Mouse (Mus musculus) erythroblast, embryonic 14.5 days (primary cell): ENCODE measurements around the gene Reep1. TPM values are rescaled to one million over a fixed set of nuclear protein-coding genes. Genes with fewer than 3 reads are reported as not detected.

ENCODE experiments used
- H3K27me3 ChIP-seq: 2 replicates; pipeline ENCODE4 v1.6.1; 2012; ENCODE audit warnings: inconsistent platforms; ENCODE audit not compliant: control insufficient read depth
- H3K36me3 ChIP-seq: 2 replicates; pipeline ENCODE4 v1.6.1; 2012; ENCODE audit warnings: mild to moderate bottlenecking, inconsistent platforms; ENCODE audit not compliant: control insufficient read depth
- H3K4me1 ChIP-seq: 2 replicates; pipeline ENCODE4 v1.6.1; 2012; ENCODE audit warnings: inconsistent platforms; ENCODE audit not compliant: control insufficient read depth
- H3K4me3 ChIP-seq: replicated peaks from 2 replicates; pipeline ENCODE3; 2012; ENCODE audit warnings: moderate library complexity, mild to moderate bottlenecking, inconsistent platforms
- H3K9me3 ChIP-seq: 2 replicates; pipeline ENCODE4 v1.6.1; 2012; ENCODE audit warnings: low read length, inconsistent platforms, mixed read lengths; ENCODE audit not compliant: control insufficient read depth
- GATA1 ChIP-seq: IDR thresholded peaks from 2 replicates; pipeline ENCODE4 v1.6.1; 2012; ENCODE audit warnings: low read length, inconsistent platforms, mixed read lengths
- TAL1 ChIP-seq: IDR thresholded peaks from 3 replicates; pipeline ENCODE4 v1.6.1; 2012; ENCODE audit warnings: low read length, inconsistent platforms, mixed read lengths
- polyA plus RNA-seq: library from polyadenylated mRNA; stranded (reverse); fragments of >175 nt; gene quantifications from 2 replicates; pipeline ENCODE4 v1.2.3, GENCODE M21; 2012

Gene Reep1
- polyA plus RNA-seq, 1 experiment: not detected

DNA sequence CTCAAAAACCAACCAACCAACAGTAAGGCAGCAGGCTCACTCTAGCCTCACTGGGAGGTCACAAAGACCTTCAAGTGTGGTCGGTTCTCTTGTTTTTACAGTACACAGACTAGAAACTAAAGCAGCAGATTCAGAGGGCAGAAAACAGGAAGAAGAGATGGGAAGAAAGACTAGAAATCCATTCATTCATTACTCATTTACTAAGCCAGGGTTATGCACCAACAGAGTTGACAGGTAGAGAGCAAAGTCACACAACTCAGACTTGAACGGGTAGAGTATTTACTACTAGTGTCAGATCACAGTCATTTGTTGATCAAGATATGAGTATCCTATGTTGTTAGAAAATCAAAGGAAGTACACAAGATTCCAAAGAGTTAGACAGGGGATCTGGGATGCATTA is 105.5 kb downstream of the Reep1 start:
- no peaks in the 10 kb centered on the region for H3K9me3 ChIP-seq
- H3K4me3 ChIP-seq: no peak overlapping the region
- TF ChIP-seq TAL1 (no peak), GATA1 (no peak)
- H3K4me1 ChIP-seq: peaks cover 12% of the 10 kb centered on the region
- H3K27me3 ChIP-seq: no peaks in the 10 kb centered on the region
- peaks cover 73% of the 10 kb centered on the region for H3K36me3 ChIP-seq

DNA sequence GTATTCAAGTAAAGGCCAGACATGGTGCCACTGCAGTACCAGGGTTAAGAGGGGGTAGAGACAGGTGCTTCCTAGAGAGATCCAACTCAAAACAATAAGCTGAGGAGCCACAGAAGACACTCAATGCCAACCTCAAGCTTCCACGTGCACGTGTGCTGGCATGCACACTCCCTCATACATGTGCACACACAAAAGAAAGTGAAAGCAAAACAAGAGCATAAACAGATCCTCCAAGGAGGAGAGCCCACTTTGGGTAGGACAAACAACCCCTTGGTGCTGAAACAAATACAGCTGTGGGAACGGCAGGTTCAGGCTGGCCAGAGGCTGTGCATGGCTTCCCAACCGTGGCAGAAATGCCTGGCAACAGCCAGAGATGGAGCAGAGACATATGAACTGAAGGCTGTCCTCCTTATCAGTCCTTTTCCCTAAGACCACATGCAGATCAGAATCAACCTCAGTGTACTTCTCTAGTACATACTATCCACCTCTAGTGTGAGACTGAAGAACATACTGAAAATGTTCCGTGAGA is 112.5 kb downstream of the Reep1 start:
- Histone ChIP-seq H3K9me3 (no peaks in the 10 kb centered on the region), H3K27me3 (no peaks in the 10 kb centered on the region), H3K4me3 (no peak overlapping the region), H3K4me1 (peaks cover 54% of the 10 kb centered on the region), H3K36me3 (peaks cover 52% of the 10 kb centered on the region)
- TF ChIP-seq GATA1 (no peak), TAL1 (no peak)

DNA sequence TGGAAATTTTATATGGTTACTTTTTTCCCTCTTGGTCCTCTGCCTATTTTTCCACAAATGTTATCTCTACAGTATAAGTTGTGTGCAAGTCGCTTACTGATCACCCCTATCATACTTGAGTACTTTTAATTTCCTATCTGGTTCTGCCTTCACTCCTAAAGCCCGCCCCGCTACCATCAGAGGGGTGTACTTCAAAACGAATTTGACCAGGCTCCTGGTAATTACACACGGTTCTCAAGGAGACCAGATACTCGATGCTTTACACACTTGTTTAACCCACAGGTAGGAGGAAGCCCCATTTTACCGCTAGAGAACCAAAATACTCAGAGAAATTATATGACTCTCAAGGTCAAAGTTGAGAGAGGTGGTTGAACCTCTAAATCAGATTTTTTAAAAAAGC is 115.7 kb downstream of the Reep1 start:
- Histone ChIP-seq H3K4me3 (peak overlapping the region; percentile 70), H3K9me3 (no peaks in the 10 kb centered on the region), H3K4me1 (peaks cover 43% of the 10 kb centered on the region), H3K36me3 (peaks cover 20% of the 10 kb centered on the region), H3K27me3 (peaks cover 16% of the 10 kb centered on the region)
- TF ChIP-seq TAL1 (no peak), GATA1 (no peak)

DNA sequence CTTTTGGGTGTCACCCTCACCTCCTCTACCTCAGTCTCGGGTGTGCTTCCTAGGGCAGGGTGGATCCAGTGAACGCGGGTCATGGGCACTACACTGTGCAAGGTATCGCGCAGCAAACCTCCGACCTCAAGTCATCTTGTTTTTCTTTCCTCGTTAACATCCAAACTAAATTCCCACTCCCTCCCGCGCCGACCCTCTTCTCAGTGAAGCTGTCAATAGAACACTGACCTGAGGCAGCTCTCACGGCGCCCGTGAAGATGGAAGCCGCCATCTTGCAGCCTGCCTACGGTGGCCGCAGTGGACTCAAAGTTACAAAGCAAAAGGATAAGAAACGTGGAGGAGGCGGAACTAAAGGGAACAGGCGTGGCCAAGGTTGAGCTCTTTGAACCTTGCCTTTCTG is 116.1 kb downstream of the Reep1 start:
- Histone ChIP-seq H3K36me3 (peaks cover 16% of the 10 kb centered on the region), H3K4me3 (peak overlapping the region; percentile 70), H3K9me3 (no peaks in the 10 kb centered on the region), H3K27me3 (peaks cover 16% of the 10 kb centered on the region), H3K4me1 (peaks cover 41% of the 10 kb centered on the region)
- TF ChIP-seq GATA1 (no peak), TAL1 (no peak)

DNA sequence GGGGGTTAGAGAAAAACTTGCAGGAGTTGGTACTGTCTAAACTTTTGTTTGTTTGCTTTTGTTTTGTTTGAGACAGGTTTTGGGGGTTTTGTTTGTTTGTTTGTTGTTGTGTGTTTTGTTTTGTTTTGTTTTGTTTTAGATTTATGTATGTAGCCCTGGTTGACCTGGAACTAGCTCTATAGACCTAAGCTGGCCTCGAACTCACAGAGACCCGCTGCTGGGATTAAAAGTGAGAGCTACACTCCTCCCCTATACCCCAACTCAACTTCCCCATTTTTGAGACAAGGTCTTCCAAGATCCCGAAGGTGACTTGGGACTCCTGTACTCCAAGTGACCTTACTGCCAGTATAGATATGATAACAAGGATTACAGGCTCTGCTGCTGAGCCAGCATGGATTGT is 116.6 kb downstream of the Reep1 start:
- Histone ChIP-seq H3K4me3 (peak overlapping the region; percentile 70), H3K27me3 (peaks cover 16% of the 10 kb centered on the region), H3K4me1 (peaks cover 41% of the 10 kb centered on the region), H3K9me3 (no peaks in the 10 kb centered on the region), H3K36me3 (peaks cover 12% of the 10 kb centered on the region)
- TF ChIP-seq TAL1 (no peak), GATA1 (no peak)

DNA sequence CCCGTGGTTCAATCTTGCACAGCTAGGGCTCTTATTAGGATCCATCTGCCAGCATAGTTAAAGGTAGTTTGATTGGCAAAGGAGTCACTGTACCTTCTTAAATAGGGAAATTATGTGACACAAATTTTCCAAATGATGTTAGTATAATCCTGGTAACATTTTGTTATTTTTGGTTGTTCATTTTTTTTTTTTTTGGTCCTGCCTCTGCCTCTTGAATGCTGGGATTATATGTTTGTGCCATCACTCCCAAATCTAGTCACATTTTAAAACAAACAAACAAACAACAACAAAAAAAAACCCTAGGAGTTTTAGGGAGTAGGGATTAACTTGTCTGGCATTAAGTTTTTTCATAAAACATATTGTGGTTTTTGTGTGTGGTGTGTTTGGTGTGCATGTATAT is 119.5 kb downstream of the Reep1 start, which contains the start of gene Mrpl35:
Gene Mrpl35, minus strand, starts transcription at position 101 of the 400 bp plus-strand sequence.
- TF ChIP-seq GATA1 (no peak), TAL1 (no peak)

DNA sequence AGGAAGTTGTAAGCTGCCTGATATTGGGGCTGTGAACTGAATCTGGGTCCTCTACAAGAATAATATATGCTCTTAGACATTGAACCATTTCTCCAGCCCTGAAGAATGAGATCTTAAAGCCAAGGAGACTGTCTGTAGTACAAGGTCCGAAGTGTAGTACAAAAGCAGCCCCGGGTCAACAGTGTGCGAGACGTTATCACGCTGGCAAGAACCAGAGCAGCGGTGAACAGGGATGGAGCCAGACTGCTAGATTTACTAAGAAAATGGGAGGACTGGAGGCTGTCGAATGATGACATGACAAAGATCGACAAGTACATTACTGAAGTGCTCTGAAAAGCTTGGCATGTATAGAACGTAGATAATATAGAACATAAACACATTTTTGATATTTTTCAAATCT is 122.4 kb downstream of the Reep1 start:
- peak overlapping the region; percentile 79 for H3K4me3 ChIP-seq
- peaks cover 17% of the 10 kb centered on the region for H3K36me3 ChIP-seq
- TF ChIP-seq GATA1 (no peak), TAL1 (no peak)
- H3K4me1 ChIP-seq: peaks cover 25% of the 10 kb centered on the region
- no peaks in the 10 kb centered on the region for H3K9me3 ChIP-seq
- peaks cover 16% of the 10 kb centered on the region for H3K27me3 ChIP-seq

More for the DNA sequence above, 119.5 kb downstream of the Reep1 start, which contains the start of gene Mrpl35:
- Histone ChIP-seq H3K4me3 (no peak within 1 kb of the TSS), H3K4me1 (peaks cover 31% of the 10 kb centered on the region), H3K27me3 (peaks cover 16% of the 10 kb centered on the region), H3K36me3 (no peaks in the 10 kb centered on the region), H3K9me3 (no peaks in the 10 kb centered on the region)

DNA sequence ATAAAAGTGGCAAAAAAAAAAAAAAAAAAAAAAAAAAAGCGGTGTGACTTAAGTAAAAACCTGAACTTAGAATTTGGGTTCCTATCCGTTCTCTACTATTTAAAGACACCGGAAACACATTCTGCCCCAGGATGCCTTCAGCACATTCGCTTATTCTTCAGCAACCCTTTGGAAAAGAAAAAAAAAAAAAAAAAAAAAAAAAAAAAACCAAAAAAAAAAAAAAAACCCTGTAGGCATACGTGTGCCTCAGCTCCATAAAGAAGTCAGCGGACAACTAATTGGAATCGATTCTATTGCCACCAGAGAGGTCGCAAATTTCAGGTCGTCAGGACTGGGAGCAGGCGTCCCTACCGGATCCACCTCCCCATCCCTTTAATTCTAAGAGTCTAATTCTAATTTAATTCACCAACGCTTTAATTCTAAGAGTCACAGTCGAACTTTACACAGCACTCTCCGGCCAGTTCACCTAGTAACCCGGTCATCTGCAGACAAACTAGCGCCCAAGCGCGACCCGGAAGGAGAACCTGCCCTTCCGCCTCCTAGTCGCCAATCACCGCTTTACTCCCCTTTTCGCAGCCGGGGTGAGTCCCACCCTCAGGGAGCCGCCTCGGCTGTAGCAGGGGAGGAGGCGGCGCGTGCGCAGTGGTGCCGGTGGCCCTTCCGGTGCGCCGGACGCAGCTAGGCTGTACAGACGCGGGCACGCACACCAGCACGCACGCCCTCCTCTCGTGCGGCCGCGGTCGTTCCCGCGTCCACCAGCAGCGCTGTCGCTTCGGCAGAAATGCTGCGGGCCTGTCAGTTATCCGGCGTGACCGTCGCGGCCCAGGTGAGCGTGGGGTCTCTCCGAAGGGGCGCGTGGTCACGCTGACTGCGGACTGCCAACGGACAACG is 123.6 kb downstream of the Reep1 start, which contains the start of gene Immt:
Gene Immt, plus strand, starts transcription at position 642 of the 891 bp plus-strand sequence.
- Histone ChIP-seq H3K9me3 (no peaks in the 10 kb centered on the region), H3K4me1 (peaks cover 25% of the 10 kb centered on the region), H3K36me3 (peaks cover 26% of the 10 kb centered on the region), H3K4me3 (peak within 1 kb of the TSS; percentile 79), H3K27me3 (peaks cover 16% of the 10 kb centered on the region)
- TF ChIP-seq TAL1 (no peak), GATA1 (no peak)

DNA sequence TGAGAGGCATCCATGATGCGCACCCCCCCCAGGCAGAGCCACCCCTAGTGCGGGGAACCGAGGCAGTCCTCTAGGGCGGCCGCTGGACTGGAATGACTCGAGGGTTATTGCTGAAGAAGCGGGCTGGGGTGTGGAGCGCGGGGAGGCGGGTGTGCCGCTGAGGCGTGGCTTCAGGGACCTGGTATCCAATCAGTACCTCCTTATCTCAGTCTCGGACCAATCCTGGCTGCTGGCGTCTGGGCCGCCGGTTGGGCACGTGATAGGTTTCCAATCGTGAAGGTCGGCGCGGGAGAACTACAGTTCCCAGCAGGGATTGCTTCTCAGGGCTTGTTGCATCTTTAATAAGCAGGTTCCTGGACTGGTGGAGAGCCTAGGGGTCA is 124.2 kb downstream of the Reep1 start:
- Histone ChIP-seq H3K27me3 (peaks cover 10% of the 10 kb centered on the region), H3K4me3 (peak overlapping the region; percentile 79), H3K4me1 (peaks cover 30% of the 10 kb centered on the region), H3K9me3 (no peaks in the 10 kb centered on the region), H3K36me3 (peaks cover 33% of the 10 kb centered on the region)
- TF ChIP-seq TAL1 (no peak), GATA1 (peak; percentile 61; the same call in 1 of the 2 replicates)
